Mouse (Mus musculus) liver, postnatal 0 days (tissue): ENCODE results near the gene Fbxw17.

Experiments
- CTCF ChIP-seq: sonication (generic); IDR thresholded peaks from 2 replicates; pipeline ENCODE4 v1.5.1; 2016; ENCODE audit warnings: antibody characterized with exemption, low read depth
- EP300 ChIP-seq: IDR thresholded peaks from 2 replicates; pipeline ENCODE4 v1.6.1; 2016; ENCODE audit warnings: antibody characterized with exemption, low read depth, mild to moderate bottlenecking

- TF ChIP-seq CTCF (no peak), EP300 (no peak)
Measured at GRCm38 (mm10) chr13:50445261-50445660, 27.6 kb downstream of the Fbxw17 start.
